Mouse (Mus musculus): ENCODE data around the gene Pspc1. TPM values are rescaled to one million over a fixed set of nuclear protein-coding genes. Genes with fewer than 3 reads are reported as not detected.

Gene Pspc1
- 9.5 and 13.2 TPM in 2 replicates for polyA plus RNA-seq (2021; fragmentation: Nextera tagmentation)
- long read RNA-seq, experiment 1, full-length matches to known transcripts = 16 of 31 reads
- long read RNA-seq, experiment 1, partial matches to known transcripts = 12 of 31 reads
- long read RNA-seq, experiment 1, other reads (novel, unspliced or antisense) = 3 of 31 reads
- long read RNA-seq, experiment 2, full-length matches to known transcripts = 80 of 99 reads
- long read RNA-seq, experiment 2, partial matches to known transcripts = 5 of 99 reads
- long read RNA-seq, experiment 2, other reads (novel, unspliced or antisense) = 14 of 99 reads

DNA sequence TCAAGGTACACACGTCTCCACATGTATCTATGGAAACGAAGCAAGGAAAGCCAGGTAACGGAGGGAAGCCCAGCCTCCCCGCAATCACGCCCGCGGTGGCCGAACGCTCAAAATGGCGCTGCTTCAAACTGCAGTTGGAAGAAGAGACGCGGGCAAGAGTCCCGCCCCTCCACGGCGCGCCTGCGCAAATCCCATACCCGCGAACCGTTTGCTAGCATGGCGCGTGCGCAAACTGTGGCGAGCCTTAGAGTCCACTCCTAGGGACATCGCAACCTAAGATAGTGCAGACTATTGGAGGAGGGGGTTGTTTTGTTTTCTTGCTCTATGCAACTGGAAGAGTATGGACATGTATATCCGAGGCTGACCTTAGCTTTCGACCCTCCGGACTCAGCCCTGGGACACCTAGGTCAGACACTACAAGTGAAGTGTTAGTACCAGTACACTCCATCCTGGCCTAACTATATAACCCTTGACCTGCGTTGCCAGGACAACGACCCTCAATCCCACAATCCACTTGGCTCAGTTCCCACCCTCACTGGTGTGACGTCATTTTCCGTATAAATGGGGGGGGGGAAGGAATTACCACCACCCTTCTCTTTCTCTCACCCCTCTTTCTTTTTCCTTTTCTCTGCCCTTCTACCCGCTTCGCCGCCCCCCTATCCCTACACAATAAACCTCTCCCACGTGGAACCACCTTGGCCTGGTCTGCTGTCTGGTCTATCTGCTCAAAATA lies at the start of gene Pspc1:
Gene Pspc1, minus strand, starts transcription at position 117 of the 733 bp plus-strand sequence.

DNA sequence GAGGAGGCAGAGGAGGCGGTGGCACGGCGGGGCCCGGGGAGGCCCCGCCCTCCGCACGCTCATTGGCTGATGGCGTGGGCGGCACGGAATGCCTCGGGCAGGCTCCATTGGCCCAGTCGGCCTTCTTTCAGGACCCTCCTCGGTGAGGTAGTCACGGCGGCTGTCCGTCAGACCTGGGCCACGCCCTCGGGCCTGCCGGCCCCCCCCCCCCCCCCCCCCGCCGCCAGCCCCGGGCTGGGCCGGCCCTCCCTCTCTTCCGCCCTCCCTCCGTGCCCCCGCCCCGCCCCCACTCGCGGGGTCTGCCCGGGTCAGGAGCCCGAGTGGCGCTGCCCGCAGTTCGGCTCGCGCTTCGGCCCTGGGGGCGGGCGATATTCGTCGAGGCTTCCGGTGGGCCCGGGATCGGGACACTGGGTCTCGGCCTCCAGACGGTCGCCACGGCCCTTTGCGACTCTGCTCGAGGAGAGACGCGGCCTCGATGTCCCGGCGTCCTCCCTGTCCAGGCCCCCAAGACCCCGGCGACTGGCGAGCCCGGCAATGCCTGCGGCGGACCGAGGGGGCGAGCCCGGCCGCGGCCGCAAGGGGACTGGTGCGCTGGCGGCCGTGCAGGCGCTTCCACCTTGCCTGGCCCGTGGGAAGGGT lies 33.7 kb upstream of the Pspc1 start, which contains the start of gene Zmym5:
Gene Zmym5, minus strand, starts transcription at position 16 of the 639 bp plus-strand sequence.

Other genes with a start within 250 kb of the Pspc1 start
- gene Cenpj, start 202.9 kb downstream of the Pspc1 start, polyA plus RNA-seq (2021; fragmentation: Nextera tagmentation) = 0.64 and 1.2 TPM in 2 replicates
- 2.1 and 3.0 TPM in 2 replicates for gene Parp4, start 202.7 kb downstream of the Pspc1 start, polyA plus RNA-seq (2021; fragmentation: Nextera tagmentation)
- 43.9 and 49.0 TPM in 2 replicates for gene Mphosph8, start 110.1 kb downstream of the Pspc1 start, polyA plus RNA-seq (2021; fragmentation: Nextera tagmentation)
- 11.6 and 12.0 TPM in 2 replicates for gene Zmym5, start 33.4 kb upstream of the Pspc1 start, polyA plus RNA-seq (2021; fragmentation: Nextera tagmentation)
- 15.0 and 18.4 TPM in 2 replicates for gene Zmym2, start 108.3 kb upstream of the Pspc1 start, polyA plus RNA-seq (2021; fragmentation: Nextera tagmentation)

All from layer of hippocampus, adult 6 months (tissue).